Mouse (Mus musculus) C2C12 (cell line): ENCODE data around the gene Vamp4. TPM values are rescaled to one million over a fixed set of nuclear protein-coding genes. Genes with fewer than 3 reads are reported as not detected.

ENCODE experiments used
- H3K27me3 ChIP-seq: one replicate; pipeline ENCODE4 v1.6.1; 2011; ENCODE audit not compliant: control insufficient read depth, insufficient read depth, insufficient read length
- H3K36me3 ChIP-seq: one replicate; pipeline ENCODE4 v1.6.1; 2011; ENCODE audit not compliant: control insufficient read depth, insufficient read depth
- H3K4me3 ChIP-seq: one replicate; pipeline ENCODE4 v1.5.1; 2011; ENCODE audit warnings: mild to moderate bottlenecking, control low read depth; ENCODE audit not compliant: poor library complexity, insufficient read depth, severe bottlenecking
- H3K79me2 ChIP-seq: one replicate; pipeline ENCODE4 v1.6.1; 2011; ENCODE audit not compliant: control insufficient read depth, insufficient read depth
- H3K79me3 ChIP-seq: one replicate; pipeline ENCODE4 v1.6.1; 2011; ENCODE audit warnings: low read depth, control low read depth
- H3ac ChIP-seq: one replicate; pipeline ENCODE3; 2011; ENCODE audit warnings: low read depth; ENCODE audit not compliant: control insufficient read depth, insufficient read length
- CEBPB ChIP-seq: IDR thresholded peaks from one replicate; pipeline ENCODE4 v1.6.1; 2011; ENCODE audit warnings: low read depth, mild to moderate bottlenecking, control low read depth, moderate library complexity
- CTCF ChIP-seq: IDR thresholded peaks from one replicate; pipeline ENCODE4 v1.5.1; 2011; ENCODE audit not compliant: control insufficient read depth, insufficient read depth, insufficient read length
- FOSL1 ChIP-seq: IDR thresholded peaks from one replicate; pipeline ENCODE4 v1.8.0; 2011; ENCODE audit warnings: mild to moderate bottlenecking, low read length; ENCODE audit not compliant: poor library complexity, insufficient read depth, severe bottlenecking
- MAX ChIP-seq: IDR thresholded peaks from one replicate; pipeline ENCODE4 v1.6.1; 2011; ENCODE audit warnings: mild to moderate bottlenecking, control low read depth
- MYOD1 ChIP-seq: IDR thresholded peaks from one replicate; pipeline ENCODE4 v1.6.1; 2011; ENCODE audit warnings: low read depth; ENCODE audit not compliant: control insufficient read depth, insufficient read length
- MYOG ChIP-seq: IDR thresholded peaks from one replicate; pipeline ENCODE4 v1.6.1; 2011; ENCODE audit not compliant: control insufficient read depth, insufficient read length; ENCODE audit errors: extremely low read depth
- USF1 ChIP-seq: IDR thresholded peaks from one replicate; pipeline ENCODE4 v1.6.1; 2011; ENCODE audit warnings: low read depth, mild to moderate bottlenecking, control low read depth, moderate library complexity
- polyA plus RNA-seq: library from polyadenylated mRNA; unstranded; fragments of >200 nt; fragmentation: generic; extraction: Trizol; gene quantifications from one replicate; pipeline ENCODE4 v1.2.1, GENCODE M21; 2012; ENCODE audit warnings: missing spikeins

The Vamp4 gene
- polyA plus RNA-seq, 1 experiment: 12.3 TPM

GRCm38 (mm10) chr1:162636516-162636915 is 66.2 kb downstream of the Vamp4 start:
- Histone ChIP-seq H3ac (no peak overlapping the region), H3K79me2 (no peaks in the 10 kb centered on the region), H3K36me3 (no peaks in the 10 kb centered on the region), H3K27me3 (peaks cover 17% of the 10 kb centered on the region), H3K79me3 (no peaks in the 10 kb centered on the region), H3K4me3 (no peak overlapping the region)
- TF ChIP-seq FOSL1 (no peak), USF1 (no peak), MAX (no peak), MYOG (no peak), CEBPB (no peak), CTCF (no peak), MYOD1 (no peak)

GRCm38 (mm10) chr1:162638535-162638934 is 68.2 kb downstream of the Vamp4 start:
- H3ac ChIP-seq: no peak overlapping the region
- H3K36me3 ChIP-seq: no peaks in the 10 kb centered on the region
- no peak for TF ChIP-seq MAX
- TF ChIP-seq CEBPB: no peak
- no peak for TF ChIP-seq USF1
- no peak for TF ChIP-seq FOSL1
- no peak for TF ChIP-seq CTCF
- no peak for TF ChIP-seq MYOG
- no peak for TF ChIP-seq MYOD1
- H3K27me3 ChIP-seq: peaks cover 17% of the 10 kb centered on the region
- H3K4me3 ChIP-seq: no peak overlapping the region
- H3K79me3 ChIP-seq: no peaks in the 10 kb centered on the region
- no peaks in the 10 kb centered on the region for H3K79me2 ChIP-seq

GRCm38 (mm10) chr1:162639051-162639750 is 68.9 kb downstream of the Vamp4 start, which contains the start of gene Myoc:
Myoc (plus strand) TSS chr1:162639155.
- Histone ChIP-seq H3K4me3 (no peak within 1 kb of the TSS), H3K27me3 (peaks cover 17% of the 10 kb centered on the region), H3K79me3 (no peaks in the 10 kb centered on the region), H3K79me2 (no peaks in the 10 kb centered on the region), H3ac (no peak within 1 kb of the TSS), H3K36me3 (no peaks in the 10 kb centered on the region)
- TF ChIP-seq MYOG: no peak
- TF ChIP-seq MYOD1: no peak
- TF ChIP-seq FOSL1: no peak
- TF ChIP-seq USF1: no peak
- TF ChIP-seq CEBPB: no peak
- no peak for TF ChIP-seq MAX
- TF ChIP-seq CTCF: no peak

- Histone ChIP-seq H3K79me3 (no peaks in the 10 kb centered on the region), H3K79me2 (no peaks in the 10 kb centered on the region), H3ac (no peak overlapping the region), H3K27me3 (peaks cover 17% of the 10 kb centered on the region), H3K4me3 (no peak overlapping the region), H3K36me3 (no peaks in the 10 kb centered on the region)
- TF ChIP-seq MAX (no peak), CEBPB (no peak), MYOG (no peak), USF1 (no peak), MYOD1 (no peak), FOSL1 (no peak), CTCF (no peak)
Measured at GRCm38 (mm10) chr1:162639861-162640260, 69.5 kb downstream of the Vamp4 start.

- Histone ChIP-seq H3K79me2 (no peaks in the 10 kb centered on the region), H3K27me3 (peaks cover 13% of the 10 kb centered on the region), H3K36me3 (no peaks in the 10 kb centered on the region), H3ac (no peak overlapping the region), H3K4me3 (no peak overlapping the region), H3K79me3 (no peaks in the 10 kb centered on the region)
- no peak for TF ChIP-seq MYOG
- TF ChIP-seq FOSL1: no peak
Measured at GRCm38 (mm10) chr1:162642591-162642990, 72.3 kb downstream of the Vamp4 start.

- H3K27me3 ChIP-seq: peaks cover 11% of the 10 kb centered on the region
Measured at GRCm38 (mm10) chr1:162643752-162644151, 73.4 kb downstream of the Vamp4 start.

More at GRCm38 (mm10) chr1:162643752-162644151, 73.4 kb downstream of the Vamp4 start:
- TF ChIP-seq MAX: no peak
- TF ChIP-seq USF1: peak; percentile 70
- no peak overlapping the region for H3ac ChIP-seq
- H3K79me2 ChIP-seq: no peaks in the 10 kb centered on the region
- H3K4me3 ChIP-seq: no peak overlapping the region
- H3K36me3 ChIP-seq: no peaks in the 10 kb centered on the region
- no peaks in the 10 kb centered on the region for H3K79me3 ChIP-seq
